In the genomic region with DNA sequence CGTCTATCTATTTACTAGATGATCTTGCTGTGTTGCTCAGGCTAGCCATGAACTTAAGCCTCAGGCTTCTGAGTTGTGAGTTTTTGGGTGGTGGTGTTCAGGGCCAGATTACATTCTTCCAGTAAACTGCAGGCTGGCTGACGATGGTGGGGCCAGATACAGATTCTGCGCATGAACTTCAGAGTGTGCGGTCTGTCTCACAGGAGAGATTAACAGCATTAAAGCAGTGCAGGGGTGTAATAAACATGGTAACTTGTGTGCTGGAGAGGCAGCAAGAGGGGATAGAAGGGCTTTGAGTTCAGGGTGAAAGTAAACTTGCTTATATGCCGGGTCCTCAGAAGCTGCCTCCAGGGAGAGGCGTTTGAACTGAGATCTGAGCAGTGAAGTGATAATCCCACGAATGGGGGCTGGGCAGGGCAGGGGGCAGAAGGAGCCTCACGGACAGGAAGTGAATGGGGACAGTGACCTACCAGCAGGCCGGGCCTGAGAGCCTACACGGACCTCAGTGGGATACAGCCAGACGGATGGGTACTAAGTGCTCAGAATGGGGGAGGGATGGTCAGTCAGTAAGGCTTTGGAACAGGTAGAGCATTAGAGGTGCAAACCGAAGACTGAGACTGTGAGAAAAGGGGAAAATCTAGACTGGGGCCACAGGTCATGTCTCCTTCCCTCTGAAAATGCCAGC, we compare ENCODE assay signal across 12 mouse cellular contexts. TPM values are rescaled to one million over a fixed set of nuclear protein-coding genes. Genes with fewer than 3 reads are reported as not detected.
DNase-seq lines count a peak whose midpoint lies in the region; ATAC-seq and TF ChIP-seq lines count a peak whose summit lies in the region.
"Had no signal": no experiment of that assay in that cellular context is flagged by ENCODE, and none has a peak within 500 bp of the region (broad histone marks: within the 10 kb centered on the region; RNA-seq: fewer than 3 reads in every experiment).

No protein-coding gene starts in this region.

- H3K4me1 ChIP-seq in hindbrain, embryonic 10.5 days (replicated peaks) = peaks cover 55% of the 10 kb centered on the region
- no peaks in the 10 kb centered on the region for H3K4me1 ChIP-seq in hindbrain, embryonic 11.5 days (replicated peaks; ENCODE audit: control insufficient read depth, insufficient read depth, low read length)
- peaks cover 22 to 71% of the 10 kb centered on the region in 2 experiments for H3K4me1 ChIP-seq in CH12.LX (ENCODE audit: control insufficient read depth in 1 of 2, insufficient read depth in 2 of 2)
- peaks cover 47% of the 10 kb centered on the region for H3K4me1 ChIP-seq in forebrain, embryonic 16.5 days (replicated peaks; ENCODE audit: control insufficient read depth, insufficient read depth, low read length)
- peaks cover 47% of the 10 kb centered on the region for H3K4me1 ChIP-seq in midbrain, embryonic 12.5 days
- peaks cover 11% of the 10 kb centered on the region; the same call in 1 of the 2 replicates for H3K4me1 ChIP-seq in liver, embryonic 11.5 days (replicated peaks; ENCODE audit: control insufficient read depth, insufficient read depth, low read length)

- H3K9me3 ChIP-seq in hindbrain, embryonic 10.5 days = no peaks in the 10 kb centered on the region
- no peaks in the 10 kb centered on the region for H3K9me3 ChIP-seq in hindbrain, embryonic 11.5 days (ENCODE audit: control insufficient read depth, low read length)
- H3K9me3 ChIP-seq in CH12.LX (replicated peaks; ENCODE audit: low read length) = no peaks in the 10 kb centered on the region
- no peaks in the 10 kb centered on the region for H3K9me3 ChIP-seq in forebrain, embryonic 16.5 days (ENCODE audit: control insufficient read depth, low read length)
- H3K9me3 ChIP-seq in midbrain, embryonic 12.5 days = no peaks in the 10 kb centered on the region
- no peaks in the 10 kb centered on the region for H3K9me3 ChIP-seq in liver, embryonic 11.5 days (ENCODE audit: control insufficient read depth, low read length)
- H3K9me3 ChIP-seq: liver, embryonic 15.5 days had no signal

- no peaks in the 10 kb centered on the region for H3K27me3 ChIP-seq in hindbrain, embryonic 10.5 days (ENCODE audit: insufficient read depth, poor library complexity, severe bottlenecking)
- no peaks in the 10 kb centered on the region for H3K27me3 ChIP-seq in hindbrain, embryonic 11.5 days (ENCODE audit: control insufficient read depth, insufficient read depth, low read length)
- H3K27me3 ChIP-seq in CH12.LX (replicated peaks) = no peaks in the 10 kb centered on the region
- H3K27me3 ChIP-seq in forebrain, embryonic 16.5 days (replicated peaks; ENCODE audit: control insufficient read depth, insufficient read depth, low read length) = no peaks in the 10 kb centered on the region
- H3K27me3 ChIP-seq in midbrain, embryonic 12.5 days = no peaks in the 10 kb centered on the region
- H3K27me3 ChIP-seq in liver, embryonic 11.5 days (replicated peaks; ENCODE audit: control insufficient read depth, insufficient read depth, low read length) = no peaks in the 10 kb centered on the region

- 0 out of 2 replicates have a peak overlapping the region, but pooled peaks have one; percentile 7 for H3K4me3 ChIP-seq in hindbrain, embryonic 10.5 days
- H3K4me3 ChIP-seq in hindbrain, embryonic 11.5 days (ENCODE audit: low read depth, low read length) = no peak overlapping the region
- H3K4me3 ChIP-seq in CH12.LX (replicated peaks in 1 of 3; ENCODE audit: low read depth in 2 of 3, low read length in 2 of 3, poor library complexity in 1 of 3) = peak overlapping the region in 1 of 3 experiments; percentile 23
- H3K4me3 ChIP-seq in forebrain, embryonic 16.5 days (replicated peaks; ENCODE audit: low read length) = 0 out of 2 replicates have a peak overlapping the region, but pooled peaks have one; percentile 2
- 0 out of 2 replicates have a peak overlapping the region, but pooled peaks have one; percentile 3 for H3K4me3 ChIP-seq in midbrain, embryonic 12.5 days
- no peak overlapping the region for H3K4me3 ChIP-seq in liver, embryonic 11.5 days (ENCODE audit: low read depth, low read length)
- H3K4me3 ChIP-seq: liver, embryonic 15.5 days had no signal

- H3K79me2 ChIP-seq in CH12.LX (replicated peaks; ENCODE audit: control insufficient read depth, extremely low read depth, insufficient read depth, poor library complexity, severe bottlenecking) = peaks cover 74% of the 10 kb centered on the region

- no peak for TF ChIP-seq CTCF in CH12.LX (conservative IDR thresholded peaks at IDR 0.05 in 1 of 2, IDR thresholded peaks at IDR 0.05 in 1 of 2; ENCODE audit: low read depth in 2 of 2, low read length in 2 of 2)

- no peak overlapping the region; the same call in 1 of the 2 replicates for H3K27ac ChIP-seq in hindbrain, embryonic 10.5 days
- no peak overlapping the region for H3K27ac ChIP-seq in hindbrain, embryonic 11.5 days (ENCODE audit: low read depth, low read length)
- H3K27ac ChIP-seq in CH12.LX (ENCODE audit: insufficient read depth, low read depth) = peak overlapping the region; percentile 25; the same call in 1 of the 2 replicates
- no peak overlapping the region for H3K27ac ChIP-seq in forebrain, embryonic 16.5 days (ENCODE audit: low read length)
- H3K27ac ChIP-seq in midbrain, embryonic 12.5 days (replicated peaks) = no peak overlapping the region
- no peak overlapping the region for H3K27ac ChIP-seq in liver, embryonic 11.5 days (ENCODE audit: low read depth, low read length)
- H3K27ac ChIP-seq: liver, embryonic 15.5 days had no signal

- 67% methylated on average over 12 of the region's 12 CpGs for WGBS in hindbrain, embryonic 10.5 days
- WGBS in hindbrain, embryonic 11.5 days = 71% methylated on average over 12 of the region's 12 CpGs
- WGBS in forebrain, embryonic 16.5 days = 79% methylated on average over 12 of the region's 12 CpGs
- WGBS in midbrain, embryonic 12.5 days = 55% methylated on average over 12 of the region's 12 CpGs
- WGBS in liver, embryonic 11.5 days = 50% methylated on average over 12 of the region's 12 CpGs

- in situ Hi-C loops in CH12.LX (cut with MboI; ENCODE audit: low pct_ligation_motif_present, low pct_unique_long_range_greater_than_20kb, low sequenced_read_pairs) = loop anchor here (5.0 to 10.0 kb wide), 3 partner anchors 38 to 155 kb away; no protein-coding TSS in a partner anchor

- DNase-seq in hindbrain, embryonic 10.5 days (ENCODE audit: low spot score) = no peak
- DNase-seq in hindbrain, embryonic 11.5 days (ENCODE audit: low spot score) = no peak
- DNase-seq in CH12.LX (ENCODE audit: extremely low read depth) (no peak), adipocyte (ENCODE audit: low spot score) (no peak)
- DNase-seq in liver, embryonic 11.5 days (ENCODE audit: low spot score) = no peak
- no peak for DNase-seq in right cerebral cortex, postnatal 25 days
- DNase-seq: cerebellum, adult 2 months had no signal

- peak; percentile 32; the same call in 1 of the 2 replicates for TF ChIP-seq POLR2A in CH12.LX (IDR thresholded peaks at IDR 0.05; ENCODE audit: low read depth, low read length)

- no peak overlapping the region for H3K9ac ChIP-seq in hindbrain, embryonic 11.5 days (ENCODE audit: low read depth, low read length)
- peak overlapping the region; percentile 29; the same call in 1 of the 2 replicates for H3K9ac ChIP-seq in CH12.LX (ENCODE audit: insufficient read depth, low read depth)
- H3K9ac ChIP-seq in forebrain, embryonic 16.5 days (replicated peaks; ENCODE audit: low read depth, low read length) = 0 out of 2 replicates have a peak overlapping the region, but pooled peaks have one; percentile 6
- 0 out of 2 replicates have a peak overlapping the region, but pooled peaks have one; percentile 12 for H3K9ac ChIP-seq in midbrain, embryonic 12.5 days (replicated peaks)
- H3K9ac ChIP-seq in liver, embryonic 11.5 days (ENCODE audit: low read depth, low read length) = no peak overlapping the region
- H3K9ac ChIP-seq: liver, embryonic 15.5 days had no signal

- dilution Hi-C loops in CH12.LX (cut with MboI; ENCODE audit: extremely low pct_ligation_motif_present, extremely low pct_unique_long_range_greater_than_20kb, low sequenced_read_pairs) = no loop called here

- no peak overlapping the region for H3K4me2 ChIP-seq in hindbrain, embryonic 11.5 days (replicated peaks; ENCODE audit: low read depth, low read length)
- peak overlapping the region; percentile 43 for H3K4me2 ChIP-seq in CH12.LX (ENCODE audit: insufficient read depth, low read depth, poor library complexity, severe bottlenecking)
- H3K4me2 ChIP-seq in forebrain, embryonic 16.5 days (ENCODE audit: low read length) = peak overlapping the region; percentile 25
- H3K4me2 ChIP-seq in midbrain, embryonic 12.5 days (replicated peaks) = peak overlapping the region; percentile 29; the same call in 1 of the 2 replicates
- H3K4me2 ChIP-seq in liver, embryonic 11.5 days = no peak overlapping the region
- H3K4me2 ChIP-seq: liver, embryonic 15.5 days had no signal

- H3K36me3 ChIP-seq in hindbrain, embryonic 10.5 days = peaks cover 57% of the 10 kb centered on the region
- H3K36me3 ChIP-seq in hindbrain, embryonic 11.5 days (ENCODE audit: control insufficient read depth, insufficient read depth, low read length) = 0 out of 2 replicates have a peak, but pooled peaks cover 2% of the 10 kb centered on the region
- peaks cover 3 to 41% of the 10 kb centered on the region in 2 experiments for H3K36me3 ChIP-seq in CH12.LX (replicated peaks in 1 of 2; ENCODE audit: control insufficient read depth in 1 of 2, insufficient read depth in 1 of 2, low read length in 1 of 2)
- no peaks in the 10 kb centered on the region for H3K36me3 ChIP-seq in forebrain, embryonic 16.5 days (ENCODE audit: control insufficient read depth, insufficient read depth)
- H3K36me3 ChIP-seq in midbrain, embryonic 12.5 days = 0 out of 2 replicates have a peak, but pooled peaks cover 4% of the 10 kb centered on the region
- H3K36me3 ChIP-seq in liver, embryonic 11.5 days (ENCODE audit: control insufficient read depth, insufficient read depth, low read length) = no peaks in the 10 kb centered on the region
- H3K36me3 ChIP-seq: liver, embryonic 15.5 days had no signal

- no peak for TF ChIP-seq EP300 in CH12.LX (IDR thresholded peaks at IDR 0.05; ENCODE audit: low read length)

- no peak for TF ChIP-seq RAD21 in CH12.LX (IDR thresholded peaks at IDR 0.05; ENCODE audit: low read depth, low read length)

- ATAC-seq in hindbrain, embryonic 11.5 days (ENCODE audit: low FRiP score) = no peak
- no peak for ATAC-seq in forebrain, embryonic 16.5 days
- ATAC-seq in midbrain, embryonic 12.5 days (ENCODE audit: low FRiP score, low read depth) = no peak
- ATAC-seq in liver, embryonic 11.5 days (replicated peaks; ENCODE audit: low FRiP score) = no peak
- ATAC-seq: CD4-positive, CD25-positive, alpha-beta regulatory T cell, adult 4 months; intestine, embryonic 16.5 days had no signal

RNA-seq across cellular contexts. Expression of a gene that starts 6.0 kb away (rescaled TPM):
- polyA plus RNA-seq in hindbrain, embryonic 10.5 days (2016; fragmentation: Nextera tagmentation; extraction: Ambion mirVana) = 17.2 and 20.3 TPM in 2 replicates
- polyA plus RNA-seq in hindbrain, embryonic 11.5 days (2014; fragmentation: Nextera tagmentation; extraction: Ambion mirVana) = 24.0 and 25.3 TPM in 2 replicates
- total RNA-seq in CH12.LX (2012; rRNA removed) (8.1 and 10.6 TPM in 2 replicates), CH12.LX (2014; rRNA removed) (5.9 and 6.0 TPM in 2 replicates)
- polyA plus RNA-seq in CH12.LX (2012; ENCODE audit: insufficient read length, low read depth) = 10.6 and 16.8 TPM in 2 replicates
- polyA plus RNA-seq in forebrain, embryonic 16.5 days (2015; fragmentation: Nextera tagmentation; extraction: Ambion mirVana) = 30.4 and 33.6 TPM in 2 replicates
- 22.0 and 24.5 TPM in 2 replicates for polyA plus RNA-seq in midbrain, embryonic 12.5 days (2016; fragmentation: Nextera tagmentation; extraction: Ambion mirVana)
- polyA plus RNA-seq in liver, embryonic 11.5 days (2014; fragmentation: Nextera tagmentation; extraction: Ambion mirVana) = 6.7 and 7.1 TPM in 2 replicates

Comparison
In these comparisons a context has a peak if more than half of its experiments do, and no peak if none do; other contexts are left out.
1. H3K4me3 ChIP-seq: peak in hindbrain, embryonic 10.5 days (single experiment), forebrain, embryonic 16.5 days (single experiment) and midbrain, embryonic 12.5 days (single experiment); none in hindbrain, embryonic 11.5 days (single experiment) and liver, embryonic 11.5 days (single experiment).
2. H3K4me2 ChIP-seq: peak in CH12.LX (single experiment), forebrain, embryonic 16.5 days (single experiment) and midbrain, embryonic 12.5 days (single experiment); none in hindbrain, embryonic 11.5 days (single experiment) and liver, embryonic 11.5 days (single experiment).
3. H3K9ac ChIP-seq: peak in CH12.LX (single experiment), forebrain, embryonic 16.5 days (single experiment) and midbrain, embryonic 12.5 days (single experiment); none in hindbrain, embryonic 11.5 days (single experiment) and liver, embryonic 11.5 days (single experiment).